Mouse (Mus musculus) embryonic facial prominence, embryonic 11.5 days (tissue): ENCODE measurements at regions not wholly inside any gene's neighbourhood (a gene's known extent, or its start where the extent isn't known, plus 50 kb on each side); places are given as distances from the start of the nearest gene placed in this dataset. TPM values are rescaled to one million over a fixed set of nuclear protein-coding genes. Genes with fewer than 3 reads are reported as not detected.

ENCODE experiments used
- ATAC-seq: fragments of 200-750 bp; cut with Nextera tagmentation; replicated peaks from 2 replicates; pipeline ENCODE4 v1.8.0; 2017; ENCODE audit warnings: low read depth; ENCODE audit not compliant: insufficient number of reproducible peaks, low FRiP score, low TSS enrichment
- DNase-seq: peaks from one replicate; pipeline ENCODE4 v3.0.0-alpha.2; 2015; ENCODE audit warnings: low spot score
- H3K27ac ChIP-seq: fragments of 300-500 bp; sonication (generic); replicated peaks from 2 replicates; pipeline ENCODE4 v1.5.1; 2014; ENCODE audit warnings: mild to moderate bottlenecking, low read depth, low read length, control low read depth
- H3K27me3 ChIP-seq: fragments of 300-500 bp; sonication (generic); 2 replicates; pipeline ENCODE4 v1.6.1; 2014; ENCODE audit warnings: mild to moderate bottlenecking, low read length, moderate library complexity, mixed read lengths; ENCODE audit not compliant: control insufficient read depth, insufficient read depth
- H3K36me3 ChIP-seq: fragments of 300-500 bp; sonication (generic); replicated peaks from 2 replicates; pipeline ENCODE4 v1.6.1; 2014; ENCODE audit warnings: low read depth, mild to moderate bottlenecking, low read length, moderate library complexity, mixed read lengths; ENCODE audit not compliant: control insufficient read depth, insufficient read depth
- H3K4me1 ChIP-seq: fragments of 300-500 bp; sonication (generic); 2 replicates; pipeline ENCODE4 v1.6.1; 2014; ENCODE audit warnings: low read length, mixed read lengths; ENCODE audit not compliant: control insufficient read depth, insufficient read depth
- H3K4me2 ChIP-seq: fragments of 300-500 bp; sonication (generic); 2 replicates; pipeline ENCODE4 v1.6.1; 2014; ENCODE audit warnings: low read depth, mild to moderate bottlenecking, control low read depth, low read length, moderate library complexity
- H3K4me3 ChIP-seq: fragments of 300-500 bp; sonication (generic); 2 replicates; pipeline ENCODE4 v1.5.1; 2014; ENCODE audit warnings: low read depth, low read length, control low read depth
- H3K9ac ChIP-seq: fragments of 300-500 bp; sonication (generic); replicated peaks from 2 replicates; pipeline ENCODE4 v1.6.1; 2014; ENCODE audit warnings: mild to moderate bottlenecking, control low read depth, low read length
- H3K9me3 ChIP-seq: fragments of 300-500 bp; sonication (generic); replicated peaks from 2 replicates; pipeline ENCODE4 v1.6.1; 2016; ENCODE audit warnings: mild to moderate bottlenecking, low read length, inconsistent platforms, mixed read lengths; ENCODE audit not compliant: control insufficient read depth
- WGBS: fragments of 180-500 bp; shearing (Covaris S2); extraction: QIAGEN DNeasy Blood & Tissue Kit; methylation state at CpG from one replicate; pipeline ENCODE4 v1.1.7; 2014; 5-methylcytosine and 5-hydroxymethylcytosine counted together
- microRNA-seq: library from miRNA; unstranded; fragments of <30 nt; microRNA quantifications from one replicate; pipeline ENCODE4, GENCODE M21; 2016; ENCODE audit warnings: borderline number of aligned reads

DNA sequence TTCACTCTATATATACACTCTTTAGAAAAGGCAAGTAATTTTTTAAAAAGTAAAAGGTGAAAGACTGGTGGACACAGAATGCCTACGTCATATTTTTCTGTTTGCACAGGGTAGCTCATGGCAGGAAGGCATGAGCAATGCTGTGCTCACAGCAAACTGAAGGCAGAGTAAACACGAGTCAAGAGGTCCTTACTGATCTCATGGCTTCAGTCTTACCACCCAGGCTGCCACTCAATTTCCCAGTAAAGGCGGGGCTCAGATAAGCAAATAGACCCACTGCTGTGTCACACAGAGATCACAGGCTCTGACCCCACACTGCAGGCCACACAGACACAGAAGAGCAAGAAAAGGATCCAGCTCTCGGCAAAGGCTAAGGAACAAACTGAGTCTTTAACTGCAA, 65.5 kb upstream of the Sema3e start:
- Histone ChIP-seq H3K4me2 (no peak overlapping the region), H3K27ac (no peak overlapping the region), H3K4me1 (no peaks in the 10 kb centered on the region), H3K27me3 (no peaks in the 10 kb centered on the region), H3K36me3 (no peaks in the 10 kb centered on the region), H3K9ac (no peak overlapping the region), H3K9me3 (no peaks in the 10 kb centered on the region), H3K4me3 (no peak overlapping the region)
- 50% methylated on average over 4 of the region's 4 CpGs for WGBS
- ATAC-seq (no peak), DNase-seq (no peak)

DNA sequence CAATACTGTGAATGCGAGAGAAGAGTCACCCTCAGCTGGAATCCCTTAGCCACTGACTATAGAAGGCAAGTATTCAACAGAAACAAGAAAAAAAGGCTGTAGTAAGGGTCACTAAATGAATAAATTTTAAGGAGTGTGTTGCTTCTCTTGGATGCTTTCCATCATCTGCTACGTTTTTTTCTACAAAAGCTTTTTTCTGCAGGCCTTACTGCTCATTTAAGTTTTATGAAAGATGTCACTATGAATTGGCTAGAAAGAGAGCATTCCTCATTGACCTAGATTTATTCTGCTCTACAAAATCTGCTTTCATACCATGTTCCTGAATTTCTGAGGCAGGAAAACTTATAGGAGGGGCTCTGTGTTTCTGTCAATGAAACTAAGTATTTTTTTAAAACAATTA, 59.2 kb upstream of the Sema3e start:
- H3K27ac ChIP-seq = no peak overlapping the region
- no peak overlapping the region for H3K9ac ChIP-seq
- H3K36me3 ChIP-seq = no peaks in the 10 kb centered on the region
- no peaks in the 10 kb centered on the region for H3K9me3 ChIP-seq
- H3K4me2 ChIP-seq = no peak overlapping the region
- H3K27me3 ChIP-seq = no peaks in the 10 kb centered on the region
- no peak overlapping the region for H3K4me3 ChIP-seq
- 86% methylated on average over 2 of the region's 2 CpGs for WGBS
- DNase-seq = no peak
- ATAC-seq = no peak
- H3K4me1 ChIP-seq = no peaks in the 10 kb centered on the region

DNA sequence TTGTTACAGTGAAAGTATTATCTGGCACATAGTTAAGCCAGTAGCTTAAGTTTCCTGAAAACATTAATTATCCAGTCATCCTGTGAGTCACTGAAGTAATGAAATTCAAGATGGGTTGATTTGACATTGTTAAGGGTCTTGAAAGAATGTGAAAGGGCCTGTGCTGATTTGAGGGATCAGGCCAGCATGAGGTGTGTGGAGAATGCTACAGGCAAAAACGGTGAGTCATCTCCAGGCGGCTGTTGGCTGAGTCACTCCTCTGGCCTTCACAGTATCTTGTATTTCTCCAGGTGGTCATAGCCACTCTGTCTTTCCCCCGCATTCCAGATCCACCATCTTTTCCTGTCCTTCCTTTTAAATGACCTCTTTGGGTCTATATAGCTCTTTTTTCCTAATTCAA, 50.4 kb upstream of the Sema3e start:
- Histone ChIP-seq H3K36me3 (no peaks in the 10 kb centered on the region), H3K4me2 (no peak overlapping the region), H3K9me3 (no peaks in the 10 kb centered on the region), H3K27ac (no peak overlapping the region), H3K4me1 (no peaks in the 10 kb centered on the region), H3K9ac (no peak overlapping the region), H3K4me3 (no peak overlapping the region), H3K27me3 (no peaks in the 10 kb centered on the region)
- 54% methylated on average over 3 of the region's 3 CpGs for WGBS
- ATAC-seq (no peak), DNase-seq (peak; percentile 13)

Small RNAs in the stretch of these regions (microRNA-seq; reads per million reads assigned to microRNA genes)
- not detected for gene Gm24054
